In genomic region chr16:77499537-77500301, GRCm38 (mm10) we compare ENCODE assay signal across 8 mouse cellular contexts.
DNase-seq lines count a peak whose midpoint lies in the region; ATAC-seq lines count a peak whose summit lies in the region.
"Had no signal": no experiment of that assay in that cellular context is flagged by ENCODE, and none has a peak within 500 bp of the region (broad histone marks: within the 10 kb centered on the region; RNA-seq: fewer than 3 reads in every experiment).

No protein-coding gene starts in this region.

- H3K9ac ChIP-seq in forebrain, embryonic 16.5 days (replicated peaks; ENCODE audit: low read depth, low read length), result peak overlapping the region; percentile 45
- no peak overlapping the region for H3K9ac ChIP-seq in liver, embryonic 12.5 days
- H3K9ac ChIP-seq in neural tube, embryonic 11.5 days (ENCODE audit: low read length), result no peak overlapping the region

- H3K36me3 ChIP-seq in forebrain, embryonic 16.5 days (ENCODE audit: control insufficient read depth, insufficient read depth), result no peaks in the 10 kb centered on the region; the same call in 1 of the 2 replicates
- no peaks in the 10 kb centered on the region for H3K36me3 ChIP-seq in liver, embryonic 12.5 days
- no peaks in the 10 kb centered on the region for H3K36me3 ChIP-seq in neural tube, embryonic 11.5 days (ENCODE audit: control insufficient read depth, insufficient read depth, low read length)

- ATAC-seq in forebrain, embryonic 16.5 days, result peak; percentile 96
- peak; percentile 37; the same call in 1 of the 2 replicates for ATAC-seq in liver, embryonic 12.5 days
- peak; percentile 76 for ATAC-seq in neural tube, embryonic 11.5 days (ENCODE audit: insufficient read depth, low FRiP score, low TSS enrichment)

- peak overlapping the region; percentile 50 for H3K4me3 ChIP-seq in forebrain, embryonic 16.5 days (replicated peaks; ENCODE audit: low read length)
- no peak overlapping the region for H3K4me3 ChIP-seq in liver, embryonic 12.5 days
- H3K4me3 ChIP-seq in neural tube, embryonic 11.5 days (ENCODE audit: low read depth, low read length), result no peak overlapping the region

- DNase-seq in cerebellum, adult 9-10 months, result peak; percentile 36
- DNase-seq in heart, postnatal 10 days, result peak; percentile 92 to 94
- peak; percentile 90 to 92 for DNase-seq in kidney, postnatal 36 days
- DNase-seq in neural tube, embryonic 11.5 days (ENCODE audit: low spot score), result peak; percentile 71
- peak; percentile 86 for DNase-seq in testis, postnatal 10 days (ENCODE audit: low spot score)

- H3K4me2 ChIP-seq in forebrain, embryonic 16.5 days (ENCODE audit: low read length), result peak overlapping the region; percentile 59
- 0 out of 2 replicates have a peak overlapping the region, but pooled peaks have one; percentile 4 for H3K4me2 ChIP-seq in liver, embryonic 12.5 days
- H3K4me2 ChIP-seq in neural tube, embryonic 11.5 days (ENCODE audit: low read depth), result no peak overlapping the region

- peak overlapping the region; percentile 96 for H3K27ac ChIP-seq in forebrain, embryonic 16.5 days (ENCODE audit: low read length)
- 0 out of 2 replicates have a peak overlapping the region, but pooled peaks have one; percentile 40 for H3K27ac ChIP-seq in liver, embryonic 12.5 days
- H3K27ac ChIP-seq in neural tube, embryonic 11.5 days (ENCODE audit: low read depth, low read length), result peak overlapping the region; percentile 62
- H3K27ac ChIP-seq: macrophage had no signal

- 15% methylated on average over 18 of the region's 18 CpGs for WGBS in forebrain, embryonic 16.5 days
- WGBS in liver, embryonic 12.5 days (ENCODE audit: insufficient replicate concordance), result 60% methylated on average over 18 of the region's 18 CpGs
- 53% methylated on average over 18 of the region's 18 CpGs for WGBS in neural tube, embryonic 11.5 days

- no peaks in the 10 kb centered on the region for H3K27me3 ChIP-seq in forebrain, embryonic 16.5 days (replicated peaks; ENCODE audit: control insufficient read depth, insufficient read depth, low read length)
- H3K27me3 ChIP-seq in liver, embryonic 12.5 days (replicated peaks), result no peaks in the 10 kb centered on the region
- H3K27me3 ChIP-seq in neural tube, embryonic 11.5 days (ENCODE audit: control insufficient read depth, insufficient read depth, low read length), result no peaks in the 10 kb centered on the region

- H3K9me3 ChIP-seq in forebrain, embryonic 16.5 days (ENCODE audit: control insufficient read depth, low read length), result no peaks in the 10 kb centered on the region
- no peaks in the 10 kb centered on the region for H3K9me3 ChIP-seq in liver, embryonic 12.5 days (replicated peaks)
- no peaks in the 10 kb centered on the region for H3K9me3 ChIP-seq in neural tube, embryonic 11.5 days (ENCODE audit: control insufficient read depth, low read length)

- intact Hi-C loops in heart, postnatal 10 days (cut with DNase I), result loop anchor here (2.0 kb wide), 1 partner anchor 169 kb away; no protein-coding TSS in a partner anchor

- peaks cover 14% of the 10 kb centered on the region for H3K4me1 ChIP-seq in forebrain, embryonic 16.5 days (replicated peaks; ENCODE audit: control insufficient read depth, insufficient read depth, low read length)
- no peaks in the 10 kb centered on the region for H3K4me1 ChIP-seq in liver, embryonic 12.5 days
- H3K4me1 ChIP-seq in neural tube, embryonic 11.5 days (ENCODE audit: control insufficient read depth, insufficient read depth, low read length), result peaks cover 4% of the 10 kb centered on the region; the same call in 1 of the 2 replicates

Comparison
In these comparisons a context has a peak if more than half of its experiments do, and no peak if none do; other contexts are left out.
1. DNase-seq: peak in every context shown above with its lines; median percentile 93 in heart, postnatal 10 days; 91 in kidney, postnatal 36 days; 86 in testis, postnatal 10 days; 71 in neural tube, embryonic 11.5 days; 36 in cerebellum, adult 9-10 months.
2. ATAC-seq: peak in every context shown above with its lines; median percentile 96 in forebrain, embryonic 16.5 days; 76 in neural tube, embryonic 11.5 days; 37 in liver, embryonic 12.5 days.
3. H3K27ac ChIP-seq: peak in every context shown above with its lines; median percentile 96 in forebrain, embryonic 16.5 days; 62 in neural tube, embryonic 11.5 days; 40 in liver, embryonic 12.5 days.